Mouse (Mus musculus) fibroblast of lung, adult 2 months (primary cell): ENCODE measurements at regions not wholly inside any gene's neighbourhood (a gene's known extent, or its start where the extent isn't known, plus 50 kb on each side); places are given as distances from the start of the nearest gene placed in this dataset.
A peak's percentile ranks its signal among the peaks of the same experiment; 100 is the strongest.

Experiments
- DNase-seq: peaks from one replicate; pipeline ENCODE4 v3.0.0-alpha.2; 2011; ENCODE audit warnings: low read depth

DNA sequence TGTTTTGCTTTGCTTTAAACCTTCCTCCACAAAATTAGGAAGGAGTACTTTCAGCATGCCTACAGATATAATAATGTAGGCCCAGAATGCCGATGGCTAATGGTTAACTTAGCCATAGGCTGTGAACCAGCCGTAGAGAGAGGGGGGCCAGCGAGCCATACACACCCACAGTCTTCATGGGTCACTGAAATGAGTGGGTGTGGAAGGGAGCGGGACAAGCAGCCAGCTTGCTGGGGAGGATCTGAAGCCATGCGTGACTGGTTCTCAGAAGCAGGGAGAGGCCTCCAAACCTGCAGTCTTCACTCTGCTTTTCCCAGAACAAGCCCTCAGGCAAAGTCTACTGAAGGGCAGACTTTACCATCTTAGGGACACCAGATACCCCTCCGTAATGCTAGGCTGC lies 50.8 kb upstream of the Ptpn13 start:
- no peak for DNase-seq

DNA sequence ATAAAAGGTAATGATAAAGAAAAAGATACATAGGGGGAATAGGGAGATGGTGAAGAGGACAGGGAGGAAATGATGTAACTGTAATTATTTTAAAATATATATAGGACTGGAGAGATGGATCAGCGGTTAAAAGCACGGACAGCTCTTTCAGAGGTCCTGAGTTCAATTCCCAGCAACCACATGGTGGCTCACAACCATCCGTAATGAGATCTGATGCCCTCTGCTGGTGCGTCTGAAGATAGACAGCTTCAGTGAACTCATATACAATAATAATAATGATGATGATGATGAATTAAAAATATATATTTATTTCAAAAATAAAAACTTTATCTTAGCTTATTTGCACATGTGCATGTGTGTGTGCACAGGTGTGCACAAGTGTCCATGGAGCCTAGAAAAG lies 51.9 kb upstream of the Ptpn13 start:
- no peak for DNase-seq

DNA sequence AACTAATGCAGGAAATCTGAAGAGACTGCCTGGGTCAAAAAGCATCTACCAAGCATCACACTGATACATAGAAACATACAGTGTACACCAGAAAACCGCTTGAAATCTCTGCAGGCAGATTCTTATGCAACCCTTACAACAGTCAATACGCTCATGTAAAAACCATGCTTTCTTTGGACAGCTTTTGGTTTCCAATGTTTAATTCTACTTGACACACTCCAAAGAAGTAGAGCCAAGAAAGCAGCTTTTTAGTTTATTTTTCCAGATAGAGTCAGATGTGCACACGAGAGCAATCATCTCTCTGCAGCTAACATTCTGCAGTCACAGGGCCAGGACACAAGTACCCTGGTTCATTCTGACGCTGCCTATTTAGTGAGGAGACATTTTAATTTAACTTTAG lies 54.5 kb upstream of the Ptpn13 start:
- DNase-seq: no peak

DNA sequence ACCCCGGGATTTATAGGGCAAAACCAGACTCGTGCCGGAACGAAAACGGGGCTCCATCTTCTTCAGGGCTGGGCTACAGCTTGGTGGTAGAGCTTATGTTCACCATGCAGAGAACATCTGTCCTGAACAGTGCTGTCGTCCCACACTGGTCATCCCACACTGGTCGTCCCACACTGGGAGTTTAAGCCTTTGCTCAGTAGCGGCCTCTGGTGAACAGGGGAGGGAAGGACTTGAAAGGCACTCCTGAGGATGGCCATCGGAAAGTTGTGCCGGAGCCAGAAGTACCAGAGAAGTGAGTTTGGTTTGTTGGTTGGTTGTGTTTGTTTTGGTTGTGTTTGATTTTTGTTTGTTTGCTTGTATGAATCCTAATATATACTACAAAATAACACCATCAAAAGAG lies 56.0 kb upstream of the Ptpn13 start:
- no peak for DNase-seq

DNA sequence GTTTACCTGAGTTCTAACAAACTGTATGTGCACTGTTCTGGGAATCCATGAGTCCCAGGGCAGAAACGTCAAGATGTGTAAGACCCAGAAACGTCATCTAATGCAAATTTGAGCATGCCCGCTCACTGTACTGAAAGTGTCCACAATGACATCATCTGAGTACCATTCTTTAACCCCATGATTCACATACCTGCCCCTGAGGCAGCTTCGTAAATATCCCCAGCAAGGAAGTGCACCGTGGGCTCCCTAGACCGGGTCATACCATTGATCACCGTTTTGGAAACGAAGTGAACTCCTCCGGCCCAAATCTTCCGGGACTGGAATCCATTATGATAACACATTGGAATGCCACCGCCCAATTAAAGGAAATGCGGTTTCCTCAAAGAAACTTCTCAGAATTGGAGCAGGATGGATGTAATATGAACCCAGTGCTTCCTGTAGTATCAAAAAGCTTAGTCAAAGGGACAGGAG lies 57.8 kb upstream of the Ptpn13 start:
- DNase-seq: no peak

DNA sequence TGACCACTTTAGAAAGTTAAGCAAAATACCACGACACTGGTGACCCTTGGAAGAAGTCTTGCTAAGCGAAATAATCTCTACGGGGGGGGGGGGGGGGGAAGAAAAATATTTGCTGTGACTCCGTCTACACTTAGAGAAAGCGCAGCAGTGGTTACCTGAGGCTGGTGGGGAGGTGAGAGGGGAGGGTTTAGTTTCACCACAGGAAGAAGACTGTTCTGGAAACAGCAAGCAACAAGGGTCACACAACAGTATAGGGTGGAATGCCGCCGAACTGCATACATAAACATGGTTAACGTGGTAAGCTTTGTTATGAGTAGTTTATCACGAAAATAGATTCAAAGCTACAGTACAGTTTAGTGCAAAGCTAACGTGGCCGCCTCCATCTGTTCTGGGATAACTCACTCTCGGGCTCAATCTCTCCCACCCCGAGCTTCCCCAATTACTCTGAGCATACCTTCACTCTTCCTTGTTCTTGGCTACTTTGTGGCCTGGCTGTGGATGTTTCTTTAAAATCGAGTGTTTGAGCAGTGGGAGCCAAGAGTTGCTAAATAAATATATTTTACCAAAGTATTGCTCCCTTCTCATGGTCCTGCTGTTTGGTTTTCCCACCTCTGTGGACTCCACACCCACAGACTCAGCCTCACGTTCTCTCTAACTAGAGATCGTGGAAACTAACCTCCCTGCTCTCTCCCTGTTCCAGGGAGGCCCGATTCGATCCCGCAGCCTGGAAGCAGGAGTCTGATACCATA lies 59.1 kb upstream of the Ptpn13 start:
- no peak for DNase-seq

DNA sequence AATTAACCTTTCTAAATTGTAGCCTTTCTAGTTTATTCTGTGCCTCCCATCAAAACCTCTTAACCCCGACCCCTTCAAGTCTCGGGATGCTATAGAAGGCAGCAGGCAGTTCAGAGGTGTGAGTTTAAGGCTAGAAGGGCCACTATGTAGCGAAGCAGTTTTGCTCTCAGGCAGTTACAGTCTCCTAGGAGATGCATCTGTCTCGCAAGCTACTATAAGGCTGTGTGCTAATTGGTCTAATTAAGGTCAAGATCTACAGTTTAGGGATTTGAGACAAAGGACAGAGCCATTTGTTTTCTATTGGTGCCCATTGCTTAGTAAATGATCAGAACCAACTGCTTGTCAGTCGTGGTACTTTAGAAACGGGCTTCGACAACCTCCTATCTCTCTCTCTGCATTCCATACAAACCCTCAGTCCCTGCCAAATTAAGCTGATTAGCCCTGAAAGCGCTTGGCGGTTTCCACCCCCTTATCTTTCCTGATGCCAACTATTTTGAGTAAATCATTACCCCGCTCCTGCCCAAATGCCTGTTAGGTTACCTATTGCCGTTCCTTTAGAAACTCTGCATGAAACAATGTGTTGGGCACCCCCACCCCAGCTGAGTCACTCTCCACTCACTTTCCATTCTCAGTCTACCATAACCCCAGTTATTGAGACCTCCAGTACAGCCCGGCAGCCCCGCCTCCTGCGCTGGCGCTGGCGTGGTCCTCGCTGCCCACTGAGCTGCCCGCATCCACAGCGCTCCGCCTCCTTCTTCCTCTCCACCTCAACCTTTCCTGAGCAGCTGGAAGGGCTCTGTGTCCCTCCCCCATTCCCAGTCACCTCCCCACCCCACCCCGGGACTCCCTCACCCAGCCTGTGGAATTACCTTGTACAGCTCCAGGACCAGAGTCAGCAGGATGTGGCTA lies 59.9 kb upstream of the Ptpn13 start:
- no peak for DNase-seq

DNA sequence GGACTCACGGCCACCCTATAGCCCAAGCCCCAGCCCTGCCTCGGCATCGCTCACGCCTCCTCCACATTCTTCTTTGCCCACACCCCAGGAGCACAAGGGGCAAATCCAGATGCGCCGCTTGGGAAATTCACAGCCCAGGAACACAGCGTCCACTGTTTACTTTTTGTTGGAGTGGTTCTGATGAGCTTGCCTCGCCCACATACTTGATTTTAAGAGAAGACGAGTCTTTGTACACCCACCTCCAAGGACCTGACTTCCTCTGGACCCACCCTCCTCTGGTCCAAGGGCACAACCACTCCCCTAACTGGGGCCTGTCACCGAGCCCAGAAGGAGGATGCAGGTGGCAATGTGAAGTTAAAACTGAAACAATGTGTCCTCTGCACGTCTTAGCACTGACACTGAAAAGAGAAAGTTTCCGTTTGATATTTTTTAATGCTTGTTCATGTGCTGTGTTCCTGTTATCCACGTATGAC lies 64.2 kb upstream of the Ptpn13 start:
- DNase-seq: no peak

DNA sequence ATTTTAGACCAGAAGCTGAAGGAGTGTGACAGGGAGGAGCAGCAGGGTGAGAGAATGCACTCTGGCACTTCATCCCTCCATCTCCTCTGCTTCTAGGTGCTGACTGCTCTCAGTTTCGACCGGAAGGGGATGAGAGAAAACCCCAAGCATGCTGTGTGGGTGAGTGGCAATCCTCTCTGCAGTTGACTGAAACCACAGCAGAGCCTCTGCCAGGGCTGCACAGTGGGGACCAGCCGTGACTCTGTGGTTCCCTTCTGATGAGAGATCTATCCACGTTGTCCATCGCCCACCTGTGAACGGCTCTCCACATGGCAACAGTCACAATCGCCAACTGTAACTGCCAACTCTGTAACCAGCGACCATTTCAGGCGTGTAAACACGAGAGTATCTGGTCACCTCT lies 64.6 kb upstream of the Ptpn13 start:
- no peak for DNase-seq

DNA sequence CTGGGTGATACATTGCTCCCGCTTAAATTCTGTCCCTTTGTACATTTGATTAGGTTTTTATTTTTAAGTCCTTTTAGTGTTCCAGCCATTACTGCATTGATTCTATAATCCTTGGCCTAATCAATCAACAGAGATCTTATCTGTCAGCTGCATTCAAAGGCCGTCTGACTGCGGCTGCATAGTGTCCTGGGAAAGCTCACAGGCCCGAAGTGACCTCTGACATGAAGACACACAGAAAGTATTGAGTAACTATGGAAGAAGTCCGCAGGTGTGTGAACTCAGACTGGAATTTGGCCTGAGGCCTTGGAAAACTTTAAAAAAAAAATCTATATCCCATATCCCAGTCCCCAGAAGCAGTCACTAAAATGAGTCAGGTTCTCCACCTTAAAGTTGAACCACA lies 67.4 kb upstream of the Ptpn13 start:
- DNase-seq: no peak

DNA sequence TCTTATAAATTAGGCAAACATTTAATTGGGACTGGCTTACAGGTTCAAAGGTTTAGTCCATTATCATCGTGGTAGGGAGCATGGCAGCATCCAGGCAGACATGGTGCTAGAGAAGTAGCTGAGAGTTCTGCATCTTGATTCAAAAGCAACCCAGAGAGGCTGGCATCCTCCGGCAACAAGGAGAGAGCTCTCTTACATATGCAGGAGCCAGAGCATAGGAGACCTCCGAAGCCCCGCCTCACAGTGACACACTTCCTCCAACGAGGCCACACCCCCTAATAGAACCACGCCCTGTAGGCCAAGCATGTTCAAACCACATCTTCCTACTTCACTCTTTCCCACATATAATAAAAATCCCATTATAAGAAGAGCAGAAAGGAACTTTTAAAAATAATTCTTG lies 68.5 kb upstream of the Ptpn13 start:
- no peak for DNase-seq

DNA sequence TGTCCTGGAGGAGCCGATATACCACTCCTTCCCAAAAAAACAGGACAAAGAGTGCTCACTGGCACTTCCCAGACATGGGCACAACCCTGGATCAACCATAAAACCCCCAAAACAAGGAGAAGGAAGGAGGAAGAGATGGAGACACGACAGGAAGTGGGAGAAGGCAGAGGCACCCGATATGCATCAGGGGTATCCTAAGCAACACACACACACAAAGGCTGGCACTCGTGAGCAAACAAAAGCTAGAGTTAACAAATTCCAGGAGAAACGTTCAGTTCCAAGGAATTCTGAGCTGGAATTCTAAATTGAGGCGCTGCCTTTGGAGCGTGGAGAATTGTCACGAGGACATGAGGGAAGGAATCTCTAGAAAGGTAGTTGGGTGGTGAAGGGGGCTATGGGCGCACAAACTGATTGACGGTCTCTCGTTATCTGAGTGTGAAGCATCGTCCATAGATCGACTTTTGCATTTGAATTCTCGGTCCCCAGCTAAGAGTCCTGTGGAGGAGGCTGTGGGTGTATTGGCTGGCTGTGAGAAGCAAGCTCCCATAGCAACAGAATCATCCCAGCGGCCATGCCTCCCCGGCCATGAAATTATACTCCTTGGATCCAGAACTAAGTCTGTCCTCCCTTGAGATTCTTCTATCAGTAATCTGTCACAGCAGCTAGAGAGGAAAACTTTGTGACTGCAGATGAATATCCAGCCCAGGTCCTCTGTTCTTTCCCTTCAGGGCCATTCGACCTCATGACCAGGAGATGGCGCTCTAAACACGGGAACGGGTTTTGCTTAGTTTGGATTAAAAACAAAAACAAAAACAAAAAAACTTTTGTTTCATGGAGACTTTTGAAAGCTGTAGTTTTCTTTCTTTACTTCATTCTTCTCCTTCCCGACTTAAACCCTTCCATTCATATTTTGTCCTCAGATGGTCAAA lies 69.4 kb upstream of the Ptpn13 start:
- DNase-seq: no peak

DNA sequence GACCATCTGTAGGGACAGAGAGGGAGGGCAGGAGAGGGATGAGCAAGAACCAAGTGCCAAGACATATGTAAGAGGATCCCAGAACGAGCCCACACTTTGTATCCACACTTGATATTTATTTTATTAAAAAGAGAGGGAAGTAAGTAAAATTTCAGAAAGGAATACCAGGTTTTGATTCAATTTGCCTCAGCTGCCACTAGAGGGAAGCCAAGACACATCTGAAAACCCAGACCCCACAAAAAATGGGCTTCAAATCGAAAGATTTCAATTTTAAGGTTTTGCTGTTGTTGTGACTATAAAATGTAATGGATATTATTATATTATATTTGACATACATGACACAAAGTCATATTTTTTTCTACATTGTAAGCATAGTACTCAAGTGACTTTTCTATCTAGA lies 81.1 kb upstream of the Ptpn13 start:
- peak; percentile 13 for DNase-seq

DNA sequence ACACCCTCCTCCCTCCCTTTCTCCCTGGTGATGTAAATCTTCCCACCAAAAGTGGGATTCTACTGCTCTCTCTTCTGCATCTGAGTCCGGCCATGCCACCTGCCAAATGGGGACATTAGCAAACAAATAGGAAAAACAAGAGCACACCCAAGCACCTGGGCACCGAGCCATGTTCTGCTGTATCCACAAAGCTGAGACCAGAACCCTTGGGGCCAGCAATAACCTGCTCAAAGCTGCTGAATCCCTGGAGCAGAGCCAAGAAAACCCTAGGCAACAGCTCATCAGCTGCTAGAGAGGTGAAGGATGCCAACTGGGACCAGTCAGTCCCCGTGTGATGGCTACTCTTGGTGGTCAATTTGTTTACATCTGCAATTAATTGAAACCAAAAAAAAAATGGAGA lies 83.5 kb upstream of the Ptpn13 start:
- no peak for DNase-seq

DNA sequence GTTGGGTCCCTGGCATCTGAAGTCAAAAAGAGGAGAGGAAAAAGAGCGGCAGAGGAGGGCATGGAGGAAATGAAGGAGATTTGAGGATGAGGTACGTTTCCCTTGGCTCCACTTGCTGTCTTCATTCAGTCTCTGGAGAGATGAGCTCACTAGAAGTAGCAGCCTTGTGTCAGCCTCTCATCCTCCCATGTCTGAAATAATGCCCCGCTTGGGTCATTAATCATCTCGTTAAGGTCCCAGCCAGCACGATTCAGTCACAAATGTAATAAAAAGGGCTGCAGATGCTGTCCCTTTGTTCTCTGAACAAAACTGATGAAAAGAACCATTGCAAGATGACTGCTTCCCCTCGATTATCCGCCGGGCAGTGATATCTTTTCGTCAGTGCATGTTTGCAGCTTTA lies 84.4 kb upstream of the Ptpn13 start:
- DNase-seq: no peak

DNA sequence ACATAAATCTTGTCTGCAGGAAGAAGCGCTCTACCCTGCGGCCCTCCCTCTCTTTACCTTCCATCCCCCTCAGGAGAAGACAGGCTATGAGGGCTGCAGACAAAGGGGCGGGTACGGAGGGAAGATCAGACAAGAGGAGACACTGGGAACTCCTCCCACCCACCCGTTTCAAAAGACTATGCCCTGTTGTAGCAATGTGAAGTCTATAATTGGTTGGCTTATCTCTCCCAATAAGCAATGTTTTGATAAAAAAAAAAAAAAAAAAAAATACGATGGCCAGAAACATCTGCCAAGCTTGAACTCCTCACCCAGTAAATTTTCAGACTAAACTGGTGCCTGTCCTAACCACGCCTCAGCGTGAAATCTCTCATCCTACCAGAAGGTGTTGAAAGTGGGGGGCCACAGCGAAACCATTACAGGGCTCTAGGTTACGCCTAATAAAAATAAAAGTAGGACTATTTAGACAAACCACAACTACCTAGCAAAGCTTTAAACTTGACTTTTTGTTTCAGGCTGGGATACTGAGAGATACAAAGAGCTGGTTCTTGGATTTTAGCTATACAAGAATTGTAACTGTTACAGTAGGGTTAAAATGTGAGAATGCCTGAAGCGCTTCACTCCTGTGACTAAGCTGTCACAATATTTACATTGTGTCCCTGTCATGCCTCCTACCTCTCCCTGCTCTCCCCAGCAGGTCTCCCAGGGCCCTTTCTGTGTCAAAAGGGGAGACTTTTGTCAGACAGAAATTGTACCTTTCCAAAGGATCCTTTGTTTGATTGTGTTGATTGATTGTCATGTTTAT lies 88.1 kb upstream of the Ptpn13 start:
- DNase-seq: no peak

DNA sequence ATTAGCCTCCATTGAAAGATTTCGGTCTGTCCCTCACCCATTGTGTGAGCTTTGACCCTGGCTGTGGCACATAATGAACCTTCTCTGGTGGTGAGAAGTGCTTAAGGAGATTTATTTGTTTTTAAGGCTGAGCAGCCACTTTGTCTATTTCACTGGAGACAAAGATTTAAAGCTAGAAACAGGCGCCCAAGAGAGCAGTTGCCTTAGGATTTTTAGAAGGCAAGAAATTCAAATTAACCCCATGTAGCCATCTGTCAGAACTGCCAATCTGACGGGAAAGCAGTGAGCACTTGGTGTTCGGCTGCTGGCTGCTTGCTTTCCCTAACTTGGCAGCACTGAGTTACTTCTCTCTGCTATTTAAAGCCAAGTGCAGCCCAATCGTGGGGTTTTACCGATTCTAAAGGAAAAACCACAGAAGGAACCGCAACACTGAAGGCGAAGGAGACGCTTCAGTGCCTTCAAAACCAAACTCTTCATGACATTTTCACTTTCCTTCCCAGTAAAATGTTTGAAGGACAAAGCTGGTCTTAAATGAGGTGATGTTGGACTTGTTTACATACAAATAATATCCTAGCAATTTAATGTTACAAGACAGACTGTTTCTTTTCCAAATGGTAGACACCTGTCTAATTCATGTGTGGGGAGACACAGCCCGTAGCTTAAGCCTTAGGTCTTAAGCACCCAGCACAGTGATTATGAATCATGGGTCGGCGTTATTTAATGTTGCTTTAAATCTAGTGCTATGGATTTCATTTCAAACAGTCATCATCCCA lies 88.9 kb upstream of the Ptpn13 start:
- DNase-seq: no peak

DNA sequence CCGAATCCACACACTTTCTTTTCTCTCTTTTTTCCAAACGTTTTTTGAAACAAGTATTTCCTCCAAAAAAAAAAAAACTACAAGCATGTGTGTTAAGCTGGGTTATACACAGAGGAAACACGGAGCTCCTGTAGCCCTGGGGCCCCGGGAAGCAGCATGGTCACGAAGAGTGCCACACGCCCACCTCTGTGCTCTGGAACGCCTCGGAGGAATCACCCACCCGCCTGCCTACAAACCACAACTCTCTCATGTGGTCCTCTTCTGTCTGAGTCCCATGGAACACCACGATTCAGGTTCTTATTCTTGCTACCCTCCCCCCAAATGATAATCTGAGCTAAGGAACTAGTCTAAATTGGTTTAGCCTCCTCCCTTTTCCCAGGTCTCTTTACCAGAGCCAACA lies 98.6 kb upstream of the Ptpn13 start:
- no peak for DNase-seq

DNA sequence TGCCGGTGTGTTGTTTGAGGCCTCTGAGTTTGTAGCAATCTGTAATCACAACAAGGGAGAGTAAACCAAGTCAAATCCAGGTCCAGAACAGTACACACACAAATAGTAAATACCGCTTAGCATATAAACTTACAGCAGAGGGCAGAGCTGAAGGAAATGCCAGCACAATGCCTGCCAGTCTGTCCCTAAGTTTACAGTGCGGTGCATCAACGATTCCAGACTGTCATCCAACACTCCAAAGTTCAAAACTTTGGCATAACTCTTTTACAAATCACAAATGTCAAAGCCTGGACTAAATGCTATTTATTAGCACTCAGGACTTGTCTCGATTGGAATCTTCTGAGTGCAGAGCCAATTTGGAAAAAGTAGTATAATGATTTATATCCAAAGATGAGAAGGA lies 104.7 kb upstream of the Ptpn13 start:
- no peak for DNase-seq

DNA sequence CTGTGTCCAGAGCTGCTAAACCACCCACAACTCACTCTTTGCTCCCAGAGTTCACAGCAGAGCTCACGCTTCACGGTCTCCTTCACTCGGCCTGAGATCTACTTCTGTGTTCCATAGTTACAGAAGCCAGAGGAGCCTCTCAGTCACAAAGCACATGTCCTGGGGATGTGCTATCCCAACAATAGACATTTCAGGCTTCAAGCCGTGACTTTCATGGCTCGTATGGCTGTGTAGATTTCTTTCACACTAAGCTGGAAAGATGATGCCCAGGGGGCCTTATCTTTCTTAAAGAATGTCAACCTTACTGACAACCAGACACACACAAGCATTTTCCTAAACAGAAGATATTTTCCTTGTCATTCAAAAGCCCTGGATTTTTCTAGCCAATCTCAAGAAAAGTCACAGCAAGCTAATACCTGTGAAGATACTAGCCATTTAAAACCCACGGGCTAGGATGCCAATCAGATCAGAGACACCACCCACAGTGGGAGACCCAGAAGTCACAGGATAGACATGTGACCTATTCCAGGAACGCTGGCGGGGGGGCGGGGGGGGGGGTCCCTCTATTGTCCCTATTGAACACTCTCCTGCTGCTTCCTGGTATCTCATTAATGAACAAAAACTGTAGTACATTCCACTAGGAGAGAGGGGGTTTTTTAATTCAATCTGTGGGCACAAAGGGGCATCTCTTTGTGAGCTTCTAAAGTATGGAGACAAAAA lies 98.8 kb upstream of the Mapk10 start:
- DNase-seq: no peak
